Mouse (Mus musculus) forelimb bud, embryonic 11.5 days (tissue): ENCODE data around the gene Klhl32.
"Not testable (repeated sequence)": the region's sequence is repeated elsewhere in the genome, so short reads cannot be mapped to it uniquely, and the experiment has no call there.

Experiments used
- DNase-seq: peaks from one replicate; pipeline ENCODE4 v3.0.0-alpha.2; 2012; ENCODE audit warnings: low read depth, low spot score

Klhl32 gene

DNA sequence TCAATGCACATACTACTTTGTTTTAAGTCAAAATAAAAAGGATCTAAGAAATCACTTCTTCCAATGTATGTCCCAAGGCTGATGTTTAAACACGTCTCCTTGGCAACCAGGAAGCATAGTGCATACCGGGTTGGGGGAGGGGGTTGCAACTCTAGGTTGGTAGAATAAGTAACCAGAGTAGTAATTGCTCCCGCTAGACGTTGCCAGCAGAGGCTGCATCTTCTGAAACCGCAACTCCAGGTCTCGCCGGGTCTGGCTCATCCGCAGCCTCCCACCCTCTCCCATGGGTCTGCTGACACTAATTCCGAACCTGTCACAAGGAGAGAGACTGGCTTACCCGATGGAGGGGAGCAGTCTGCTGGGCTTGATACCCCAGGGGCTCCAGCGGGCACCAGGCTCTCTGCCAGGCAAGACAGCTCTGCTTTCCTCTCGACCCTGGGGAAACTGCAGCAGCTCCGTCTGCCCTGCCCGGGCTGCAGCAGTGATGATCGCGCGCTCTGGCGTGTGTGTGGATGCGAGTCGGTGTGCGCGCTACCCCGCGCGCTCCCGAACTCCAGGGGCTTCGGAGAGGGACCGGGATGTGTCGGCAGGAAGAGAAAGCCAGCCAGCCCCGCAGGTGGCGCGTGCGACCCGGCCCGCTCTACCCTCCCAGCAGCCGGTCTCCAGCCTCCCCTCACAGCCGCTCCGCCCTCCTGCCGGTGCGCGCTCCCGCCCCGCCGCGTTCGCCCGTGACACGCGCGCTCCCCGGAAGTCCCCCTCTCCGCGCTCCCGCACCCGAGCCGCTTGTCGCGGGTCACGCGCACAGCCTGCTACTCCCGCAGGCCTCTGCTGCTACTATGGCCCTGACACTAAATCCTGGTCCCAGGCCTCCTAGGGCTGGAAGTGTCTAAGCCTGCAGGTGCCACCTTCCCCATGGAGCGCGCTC is at the start of gene Klhl32:
TSS of gene Klhl32 (minus strand) at position 724 of the 925 bp plus-strand sequence.
- DNase-seq, result peak; percentile 69

DNA sequence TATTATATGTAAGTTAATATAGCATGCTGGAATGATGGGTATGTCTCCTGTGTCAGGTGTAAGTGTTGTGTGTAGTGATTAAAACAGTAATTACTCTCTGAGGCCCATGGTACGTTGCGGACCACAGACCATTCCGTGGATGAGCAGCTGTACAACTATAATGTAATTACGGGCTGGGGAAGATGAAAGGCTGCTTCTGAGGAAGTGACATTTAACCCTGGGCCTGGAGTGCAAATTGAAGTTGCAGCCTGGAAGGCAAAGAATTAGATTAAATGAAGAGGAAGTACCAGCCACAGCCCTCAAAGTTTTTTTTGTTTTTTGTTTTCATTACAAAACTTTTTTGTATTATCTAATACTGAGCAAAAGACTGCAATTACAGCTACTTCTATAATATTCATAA is 48.2 kb upstream of the Klhl32 start:
- no peak for DNase-seq

DNA sequence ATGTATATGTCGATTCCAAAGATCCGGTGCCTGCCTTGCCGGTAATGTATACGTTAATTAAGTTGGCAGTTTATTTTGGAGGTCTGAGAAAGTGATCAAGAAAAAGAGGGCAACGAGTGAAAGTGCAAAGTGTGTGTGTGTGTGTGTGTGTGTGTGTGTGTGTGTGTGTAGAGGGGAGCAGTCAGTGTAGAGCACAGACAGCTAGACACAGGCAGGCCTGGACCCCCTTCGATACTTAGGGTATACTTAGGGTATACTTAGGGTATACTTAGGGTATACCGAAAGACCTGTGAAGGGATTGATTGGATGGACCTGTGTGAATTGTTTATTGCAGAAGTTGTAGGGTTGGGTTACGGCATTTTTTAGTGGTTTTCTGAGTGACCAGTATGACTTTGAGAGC is 47.7 kb upstream of the Klhl32 start:
- DNase-seq, result no peak

DNA sequence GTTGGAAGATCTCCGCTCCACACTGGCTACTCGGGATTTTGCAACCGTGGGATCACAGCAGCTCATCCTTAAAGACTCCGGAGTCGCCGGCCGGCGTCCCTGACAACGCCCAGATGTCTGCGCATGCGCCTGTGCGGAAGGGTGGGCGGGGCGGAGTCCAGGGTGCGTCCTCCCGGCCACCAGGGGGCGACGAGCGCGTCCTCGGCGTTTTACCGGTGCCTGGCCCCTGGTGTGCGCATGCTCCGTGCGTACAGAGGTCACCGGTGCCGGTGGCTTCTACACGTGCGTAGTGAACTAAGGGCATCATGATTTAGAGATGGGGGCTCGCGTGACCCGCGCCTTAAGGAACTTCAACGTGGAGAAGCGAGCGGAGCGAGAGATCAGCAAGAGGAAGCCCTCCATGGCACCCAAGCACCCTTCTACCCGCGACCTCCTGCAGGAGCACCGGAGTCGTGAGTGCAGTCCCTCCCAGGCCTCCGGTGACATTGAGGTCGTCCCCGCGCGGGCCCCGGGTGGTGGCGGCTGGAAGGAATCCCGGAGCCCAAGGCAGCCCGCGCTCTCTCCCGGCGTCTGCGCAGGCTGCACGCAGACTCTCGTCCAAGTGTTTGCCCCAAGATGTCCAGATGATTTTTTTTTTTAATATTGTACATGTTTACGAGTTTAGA is 47.1 kb upstream of the Klhl32 start, which contains the start of gene Ndufaf4:
TSS of gene Ndufaf4 (plus strand) at position 233 of the 665 bp plus-strand sequence.
- peak; percentile 94 for DNase-seq

DNA sequence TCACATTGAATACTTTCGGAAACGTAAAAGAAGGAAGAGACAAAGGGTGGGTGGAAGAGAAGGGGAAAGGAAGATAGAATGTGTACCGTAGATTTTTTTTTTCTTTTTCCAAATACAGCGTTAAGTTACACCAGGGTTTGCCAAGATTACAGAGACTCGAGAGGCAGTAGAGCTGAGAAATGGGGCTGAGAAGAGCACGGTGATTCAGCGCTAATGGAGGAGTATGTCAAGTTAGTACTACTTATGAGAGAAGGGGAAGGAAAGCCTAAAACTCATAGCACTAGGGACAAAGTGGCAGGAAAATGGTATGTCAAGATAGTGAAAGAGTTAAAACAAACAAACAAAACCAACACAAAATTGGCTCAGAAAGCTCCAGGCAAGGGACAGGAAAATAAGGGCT is 46.4 kb upstream of the Klhl32 start:
- no peak for DNase-seq

DNA sequence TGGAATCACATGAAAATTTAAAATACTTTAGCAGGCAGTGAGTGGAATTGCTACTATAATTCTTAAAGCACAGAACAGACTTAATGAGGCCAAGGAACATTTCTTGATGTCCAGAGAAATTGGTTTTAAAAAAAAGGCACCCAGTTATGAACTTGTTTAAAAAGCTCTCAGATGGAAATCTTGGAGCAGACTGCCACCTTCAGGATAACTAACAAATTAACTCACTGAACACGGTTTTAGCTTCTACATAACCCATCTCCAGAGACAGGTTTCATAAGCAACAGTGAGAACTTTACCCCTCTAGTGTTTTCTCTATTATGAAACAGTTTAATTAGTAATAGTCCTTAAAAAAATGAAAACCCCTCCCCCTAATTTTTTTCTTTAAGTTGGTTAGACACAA is 45.9 kb upstream of the Klhl32 start:
- peak; percentile 50 for DNase-seq

DNA sequence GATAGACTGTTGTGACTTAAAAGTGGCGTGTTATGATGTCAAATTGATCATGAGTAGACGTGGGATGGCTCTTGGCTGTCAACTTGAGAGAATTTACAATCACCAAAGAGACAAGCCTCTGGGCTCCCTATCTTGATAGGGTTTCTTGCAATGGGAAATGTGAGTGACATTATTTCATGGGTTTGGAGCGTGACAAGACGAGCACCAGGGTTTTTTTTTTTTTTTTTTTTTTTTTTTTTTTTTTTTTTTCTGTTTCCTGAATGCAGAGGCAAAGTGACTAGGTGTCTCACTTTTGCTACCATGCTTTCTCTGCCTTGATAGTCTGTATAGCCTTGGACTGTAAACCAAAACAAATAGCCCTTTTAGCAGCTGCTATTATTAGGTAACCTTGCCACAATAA is 43.7 kb upstream of the Klhl32 start:
- DNase-seq, result no peak

DNA sequence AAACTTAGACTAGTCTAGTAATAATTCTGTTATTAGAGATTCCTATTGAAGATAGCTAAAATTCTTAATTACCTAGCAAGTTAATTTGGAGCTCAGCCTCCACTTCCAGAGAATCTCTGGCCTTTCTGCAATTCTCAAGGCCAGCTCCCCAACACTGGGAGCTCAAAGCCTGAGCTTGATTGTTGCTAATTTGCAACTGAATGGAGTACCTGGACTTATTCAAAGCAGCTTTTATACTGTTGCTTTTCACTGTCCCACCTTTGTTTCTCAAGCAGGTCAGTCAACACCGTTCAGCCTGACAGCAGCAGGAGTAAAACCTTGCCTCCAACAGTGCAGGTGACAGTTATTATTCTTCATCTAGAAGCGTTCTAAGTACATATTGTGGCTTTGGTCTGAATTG is 41.4 kb upstream of the Klhl32 start:
- DNase-seq, result not testable (repeated sequence)

DNA sequence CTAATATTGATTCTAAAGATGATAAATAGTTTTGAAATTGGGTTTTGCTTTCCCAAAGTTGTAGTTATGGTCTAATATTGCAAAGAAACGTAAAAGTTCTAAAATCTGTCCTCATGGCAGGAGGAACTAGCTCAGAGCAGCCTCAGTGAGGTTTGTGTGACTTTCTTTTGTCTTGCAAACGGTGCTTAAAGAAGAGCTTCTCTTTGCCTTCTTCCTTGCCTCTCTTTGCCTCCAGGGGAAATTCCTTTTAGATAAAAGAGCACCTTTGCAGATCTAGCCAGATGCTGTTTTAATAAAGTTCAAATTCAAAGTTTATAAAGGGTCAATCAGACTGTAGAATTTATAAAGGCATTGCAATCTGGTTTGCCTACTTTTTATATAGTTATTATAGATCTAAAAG is 38.5 kb upstream of the Klhl32 start:
- DNase-seq, result not testable (repeated sequence)

DNA sequence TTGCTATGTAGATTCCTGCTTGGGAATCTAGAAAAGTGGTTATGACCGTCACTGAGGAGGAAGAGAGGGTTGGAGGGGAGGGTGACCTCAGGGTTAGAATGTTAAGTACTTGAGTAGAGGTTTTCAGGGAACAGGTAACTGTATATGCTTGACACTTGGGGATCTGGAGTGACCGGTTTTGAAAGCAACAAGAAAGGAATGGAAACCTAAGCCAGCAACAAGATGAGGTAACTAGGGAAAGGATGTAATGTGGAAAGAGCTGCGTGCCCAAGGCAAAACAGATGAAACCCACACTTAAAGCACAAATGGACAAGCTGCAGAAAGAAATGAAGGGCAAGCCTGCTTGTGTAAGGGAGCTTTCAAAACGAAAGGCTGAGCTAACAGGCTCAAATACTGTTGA is 18.3 kb upstream of the Klhl32 start:
- DNase-seq, result no peak

DNA sequence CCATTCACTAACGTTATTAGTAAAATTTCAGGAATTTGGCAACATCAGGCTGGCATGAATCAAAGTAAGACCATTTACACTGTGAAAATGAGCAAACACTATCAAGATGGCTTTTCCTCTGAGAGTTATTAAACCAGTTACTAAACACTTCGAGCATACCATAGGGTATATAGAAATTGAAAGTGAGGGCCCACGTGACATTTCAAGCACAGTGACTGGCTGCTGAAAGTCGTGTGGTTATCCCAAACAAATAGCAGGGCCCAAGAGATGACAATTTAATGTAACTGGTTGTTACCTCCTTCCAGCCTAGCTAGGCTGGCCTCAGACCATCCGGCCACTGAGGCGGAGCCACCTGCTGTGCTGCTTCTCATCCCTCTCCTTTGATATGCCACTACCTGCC is 14.8 kb upstream of the Klhl32 start:
- DNase-seq, result no peak

DNA sequence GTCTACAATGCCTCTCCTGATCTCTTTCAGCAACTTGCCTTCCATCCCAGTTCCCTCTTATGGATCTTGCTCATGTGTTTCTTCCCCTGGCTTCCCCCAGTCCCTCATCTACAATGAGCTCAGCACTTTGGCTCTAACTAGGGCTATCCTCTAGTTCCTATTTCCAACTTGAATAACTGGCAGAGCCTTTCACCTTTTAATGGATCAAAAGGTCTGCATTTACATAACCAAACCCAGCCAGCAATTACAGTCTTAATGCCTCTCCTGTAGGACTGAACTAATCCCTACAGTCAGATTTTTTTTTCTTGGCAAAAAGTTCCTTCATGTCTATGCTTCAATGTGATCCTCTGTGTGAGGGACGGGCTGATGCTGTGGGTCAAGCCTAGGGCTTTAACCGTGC is 3.5 kb downstream of the Klhl32 start:
- no peak for DNase-seq

DNA sequence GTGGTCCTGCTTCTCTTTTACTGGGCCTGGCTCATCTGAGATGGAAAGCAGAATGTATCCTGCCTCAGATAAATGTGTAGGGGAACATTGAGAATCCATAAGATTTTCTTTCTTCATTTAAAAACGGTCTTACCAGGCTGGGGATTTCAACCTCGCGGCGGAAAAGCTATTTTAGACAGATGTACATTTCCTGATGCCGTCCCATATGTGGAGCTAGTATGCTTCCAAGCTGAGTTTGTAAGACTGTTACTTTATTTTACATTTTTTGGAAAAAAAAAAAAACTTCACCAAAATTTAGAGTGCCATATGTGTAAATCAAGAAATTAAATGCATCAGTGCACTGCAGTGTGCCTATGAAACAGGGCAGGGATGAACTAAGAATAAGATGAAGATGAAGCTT is 5.4 kb downstream of the Klhl32 start:
- DNase-seq, result no peak

DNA sequence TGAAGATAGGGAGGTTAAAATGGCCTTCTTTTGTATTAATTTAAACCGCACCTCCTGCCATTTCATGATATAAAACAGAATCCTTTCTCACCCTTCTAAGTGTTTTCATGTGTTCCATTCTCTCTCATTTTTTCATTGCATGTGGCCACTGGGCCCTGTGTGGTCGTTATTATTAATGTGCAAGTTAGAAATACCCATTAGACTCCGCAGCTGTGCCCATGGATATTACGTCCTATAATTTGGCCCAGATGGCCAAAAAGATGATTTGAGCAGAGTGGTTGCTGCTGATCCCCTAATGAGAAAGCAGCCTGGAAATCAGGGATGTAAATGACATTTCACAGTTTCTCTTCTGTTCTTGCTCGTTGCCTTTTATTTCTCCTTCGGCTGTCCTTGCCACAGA is 12.4 kb downstream of the Klhl32 start:
- DNase-seq, result peak; percentile 71

DNA sequence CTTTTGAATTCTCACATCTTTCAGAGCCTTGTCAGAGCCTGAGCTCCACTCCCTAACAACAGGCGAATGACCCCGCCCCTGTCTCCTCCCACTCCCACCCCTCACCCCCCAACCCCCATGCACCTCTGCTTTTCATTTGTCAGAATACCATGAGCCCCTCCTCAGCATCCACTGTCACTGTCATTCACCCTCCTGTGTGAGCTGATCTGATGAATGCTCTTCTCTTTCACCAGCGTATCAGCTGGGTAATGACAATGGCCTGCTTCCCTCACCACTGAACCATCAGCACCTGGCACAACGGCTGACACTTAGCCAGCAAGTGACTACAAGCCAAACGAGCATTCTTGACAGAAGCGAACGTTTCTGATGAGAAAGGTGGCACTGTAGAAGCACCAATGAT is 15.4 kb downstream of the Klhl32 start:
- DNase-seq, result no peak

DNA sequence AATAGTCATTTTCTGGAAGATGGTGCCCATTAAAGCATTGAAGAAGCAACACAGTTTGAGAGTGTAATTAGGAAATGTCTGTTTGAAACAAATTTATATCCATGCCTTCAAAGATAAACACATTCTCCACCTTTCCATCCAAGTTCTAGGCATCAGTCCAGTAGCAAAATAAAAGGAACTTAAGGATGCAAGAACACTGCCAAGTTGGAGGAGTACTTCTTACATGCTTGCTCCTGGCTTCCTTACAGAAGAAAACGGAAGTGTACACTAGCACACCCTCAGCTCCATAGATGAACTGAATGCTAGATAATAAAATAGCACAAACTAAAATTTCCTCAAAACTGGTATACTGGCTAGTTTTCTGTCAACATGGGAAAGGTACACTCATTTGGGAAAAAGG is 42.6 kb downstream of the Klhl32 start:
- DNase-seq, result no peak

DNA sequence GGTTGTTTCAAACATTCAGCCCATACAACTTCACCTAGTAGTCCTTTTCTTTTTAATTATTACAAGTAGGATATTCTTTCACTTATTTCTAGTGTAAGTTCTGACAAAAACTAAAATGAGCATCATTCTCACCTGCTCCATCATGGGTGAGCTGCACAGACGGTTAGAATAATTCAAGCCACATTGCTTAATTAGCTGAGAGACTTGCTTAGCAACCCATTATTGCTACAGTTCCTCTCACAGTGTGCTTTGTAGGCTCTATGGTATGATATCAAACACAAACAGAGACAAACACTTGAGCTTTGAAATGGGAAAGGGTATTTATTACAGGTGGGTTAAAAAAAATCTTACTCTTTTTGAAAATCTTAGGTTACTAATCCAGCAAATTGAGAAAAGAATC is 49.0 kb downstream of the Klhl32 start:
- DNase-seq, result no peak

DNA sequence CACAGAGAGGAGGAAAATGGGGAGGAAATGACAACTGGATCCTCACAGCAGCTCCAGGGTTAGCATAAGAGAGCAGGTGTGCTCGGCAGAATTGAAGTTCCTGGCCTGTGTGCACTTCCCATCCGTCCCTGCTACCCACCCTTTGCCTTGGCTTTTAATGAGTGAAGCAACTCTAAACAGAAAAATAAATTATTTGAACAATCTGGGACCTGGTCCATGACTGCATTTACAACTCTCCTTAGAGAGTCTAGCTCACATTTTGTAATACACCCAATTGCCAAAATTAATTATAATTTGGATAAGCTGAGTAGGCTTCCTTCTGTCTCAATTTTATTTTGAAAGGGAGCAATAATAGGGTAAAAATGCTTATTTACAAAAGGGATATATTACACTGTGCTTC is 49.6 kb downstream of the Klhl32 start:
- no peak for DNase-seq

DNA sequence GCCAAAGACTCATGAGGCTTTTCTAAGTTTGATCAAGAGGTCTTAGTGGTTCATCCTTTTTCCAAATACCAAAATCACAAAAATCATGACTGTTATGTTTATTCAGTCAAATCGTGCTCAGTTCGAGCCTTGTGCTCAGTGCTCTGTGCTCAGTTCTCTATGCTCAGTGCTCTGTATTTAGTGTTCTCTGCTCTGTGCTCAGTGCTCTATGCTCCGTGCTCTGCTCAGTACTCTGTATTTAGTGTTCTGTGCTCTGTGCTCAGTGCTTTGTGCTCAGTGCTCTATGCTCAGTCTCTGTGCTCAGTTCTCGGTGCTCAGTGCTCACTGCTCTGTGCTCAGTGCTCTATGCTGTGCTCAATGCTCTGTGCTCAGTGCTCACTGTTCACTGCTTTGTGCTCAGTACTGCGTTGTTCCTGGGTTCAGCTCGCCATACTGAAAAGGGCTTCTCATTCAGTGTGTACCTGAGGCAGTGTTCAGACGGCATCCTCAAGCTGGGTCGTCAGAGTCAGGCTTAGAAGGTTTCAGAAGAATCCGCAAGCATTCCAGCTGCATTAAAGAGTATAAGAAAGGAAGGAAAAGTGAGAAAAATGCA is 50.5 kb downstream of the Klhl32 start:
- no peak for DNase-seq

DNA sequence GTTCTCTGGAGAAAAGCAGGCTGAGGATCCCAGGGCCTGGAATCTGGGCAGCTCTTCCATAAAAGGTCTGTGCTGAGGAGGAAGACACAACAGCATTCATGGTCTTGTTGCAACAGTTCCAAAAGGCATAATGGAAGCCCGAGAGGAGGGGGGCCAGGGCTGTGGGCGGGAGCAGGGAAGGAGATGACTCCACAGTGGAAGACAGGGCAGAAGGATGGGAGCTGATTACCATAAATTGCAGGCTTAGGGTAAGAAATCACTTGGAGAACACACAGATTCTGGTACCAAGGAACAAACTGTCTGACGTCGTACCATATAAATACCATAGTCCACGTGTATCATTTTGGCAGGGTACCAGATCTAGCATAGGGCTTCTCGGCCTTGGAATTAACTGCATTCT is 51.9 kb downstream of the Klhl32 start:
- DNase-seq, result no peak

DNA sequence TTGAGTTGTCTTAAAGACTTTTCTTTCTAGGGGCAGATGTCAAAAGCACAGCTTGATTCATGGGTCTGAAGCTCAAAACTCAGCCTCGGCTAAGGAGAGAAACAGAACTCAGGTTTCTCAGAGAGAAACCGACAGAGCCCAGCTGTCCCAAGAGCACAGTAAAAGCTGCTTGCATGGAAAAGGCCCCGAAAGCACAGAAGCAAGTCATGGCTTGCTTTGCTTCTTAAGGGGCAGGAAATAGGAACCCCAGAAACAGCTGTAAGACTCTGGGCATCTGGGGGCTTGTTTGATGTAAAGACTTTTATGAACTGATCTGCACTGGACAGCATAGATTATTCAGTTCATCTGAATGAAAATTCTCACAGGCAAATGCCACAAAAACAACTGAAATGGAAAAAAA is 53.1 kb downstream of the Klhl32 start:
- no peak for DNase-seq

DNA sequence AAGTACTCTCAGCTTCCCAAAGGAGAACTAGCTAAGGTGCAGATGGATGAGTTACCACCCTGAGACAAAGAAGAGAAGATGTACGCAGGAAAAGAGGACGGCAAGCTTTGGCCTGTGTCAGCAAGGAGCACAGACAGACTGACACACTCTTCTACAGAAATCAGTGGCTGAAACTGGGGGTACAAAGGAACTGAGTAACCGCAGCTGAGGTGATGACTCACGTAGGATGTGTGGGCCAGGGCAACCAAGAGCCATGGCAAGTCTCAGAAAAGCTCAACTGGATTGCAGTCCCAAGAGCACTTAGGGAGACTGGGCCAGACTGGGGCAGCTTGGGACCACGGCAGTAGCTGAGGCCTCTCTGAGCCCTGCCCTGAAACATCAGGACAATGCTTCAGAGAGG is 53.6 kb downstream of the Klhl32 start:
- DNase-seq, result no peak

DNA sequence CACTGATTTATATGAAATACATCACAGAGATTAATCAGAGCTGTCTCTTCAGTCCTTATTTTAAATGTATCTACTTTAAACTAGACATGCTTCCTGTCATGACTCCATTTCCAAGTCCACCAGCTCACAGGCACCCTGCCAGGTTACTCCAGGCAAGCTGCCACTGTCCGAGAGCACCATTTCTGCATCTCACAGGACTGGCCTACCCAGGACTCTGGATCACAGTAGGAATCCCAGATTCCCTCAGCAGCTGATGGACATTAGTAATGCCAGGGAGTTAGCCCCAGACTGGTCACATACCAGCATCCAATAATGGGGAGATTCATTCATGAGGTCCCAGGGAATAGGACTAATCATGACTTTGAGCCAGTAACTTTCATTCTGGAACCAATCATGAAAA is 54.7 kb downstream of the Klhl32 start:
- no peak for DNase-seq
